Mouse (Mus musculus) forebrain, embryonic 15.5 days (tissue): Measurements from ENCODE around the gene Sccpdh. TPM values are rescaled to one million over a fixed set of nuclear protein-coding genes. Genes with fewer than 3 reads are reported as not detected.
"Not testable (repeated sequence)": the region's sequence is repeated elsewhere in the genome, so short reads cannot be mapped to it uniquely, and the experiment has no call there.

Experiments
- ATAC-seq: fragments of 200-750 bp; cut with Nextera tagmentation; replicated peaks from 2 replicates; pipeline ENCODE4 v1.8.0; 2017; ENCODE audit warnings: mild to moderate bottlenecking, moderate TSS enrichment, moderate library complexity
- H3K27ac ChIP-seq: fragments of 300-500 bp; sonication (generic); replicated peaks from 2 replicates; pipeline ENCODE4 v1.5.1; 2015; ENCODE audit warnings: mild to moderate bottlenecking, inconsistent platforms
- H3K27me3 ChIP-seq: fragments of 300-500 bp; sonication (generic); 2 replicates; pipeline ENCODE4 v1.6.1; 2015; ENCODE audit warnings: inconsistent platforms
- H3K36me3 ChIP-seq: fragments of 300-500 bp; sonication (generic); 2 replicates; pipeline ENCODE4 v1.6.1; 2015; ENCODE audit warnings: mild to moderate bottlenecking, inconsistent platforms
- H3K4me1 ChIP-seq: fragments of 300-500 bp; sonication (generic); 2 replicates; pipeline ENCODE4 v1.6.1; 2015; ENCODE audit warnings: inconsistent platforms
- H3K4me2 ChIP-seq: fragments of 300-500 bp; sonication (generic); replicated peaks from 2 replicates; pipeline ENCODE4 v1.6.1; 2015; ENCODE audit warnings: mild to moderate bottlenecking, inconsistent platforms
- H3K4me3 ChIP-seq: fragments of 300-500 bp; sonication (generic); 2 replicates; pipeline ENCODE4 v1.5.1; 2015; ENCODE audit warnings: mild to moderate bottlenecking, inconsistent platforms
- H3K9ac ChIP-seq: fragments of 300-500 bp; sonication (generic); replicated peaks from 2 replicates; pipeline ENCODE4 v1.6.1; 2015; ENCODE audit warnings: mild to moderate bottlenecking, inconsistent platforms
- H3K9me3 ChIP-seq: fragments of 300-500 bp; sonication (generic); 2 replicates; pipeline ENCODE4 v1.6.1; 2016; ENCODE audit warnings: inconsistent platforms
- WGBS: fragments of 180-500 bp; shearing (Covaris S2); methylation state at CpG from one replicate; pipeline ENCODE4 v1.1.7; 2015; ENCODE audit warnings: mixed read lengths; 5-methylcytosine and 5-hydroxymethylcytosine counted together
- polyA plus RNA-seq: library from polyadenylated mRNA; unstranded; fragments of >200 nt; fragmentation: Nextera tagmentation; extraction: Ambion mirVana; gene quantifications from 2 replicates; pipeline ENCODE4 v1.2.1, GENCODE M21; 2015

Sccpdh gene
- polyA plus RNA-seq, 1 experiment from 2014 or later: 116 TPM

- Histone ChIP-seq H3K4me3 (peak overlapping the region; percentile 22), H3K9me3 (no peaks in the 10 kb centered on the region), H3K4me2 (peak overlapping the region; percentile 32), H3K9ac (no peak overlapping the region), H3K27me3 (no peaks in the 10 kb centered on the region), H3K36me3 (no peaks in the 10 kb centered on the region), H3K27ac (no peak overlapping the region), H3K4me1 (peaks cover 4% of the 10 kb centered on the region; the same call in 1 of the 2 replicates)
- WGBS: 61% methylated on average over 13 of the region's 13 CpGs
- peak; percentile 84 for ATAC-seq
These were observed 22.7 kb upstream of the Sccpdh start for GRCm38 (mm10) chr1:179645101-179645979.

GRCm38 (mm10) chr1:179645980-179646268 lies 22.1 kb upstream of the Sccpdh start:
- peak; percentile 40; the same call in 1 of the 2 replicates for ATAC-seq
- Histone ChIP-seq H3K4me2 (peak overlapping the region; percentile 32), H3K36me3 (no peaks in the 10 kb centered on the region), H3K27ac (no peak overlapping the region), H3K4me1 (peaks cover 4% of the 10 kb centered on the region; the same call in 1 of the 2 replicates), H3K9me3 (no peaks in the 10 kb centered on the region), H3K4me3 (peak overlapping the region; percentile 22), H3K9ac (no peak overlapping the region), H3K27me3 (no peaks in the 10 kb centered on the region)
- WGBS: 23% methylated on average over 4 of the region's 4 CpGs

- H3K4me3 ChIP-seq, H3K27ac ChIP-seq, H3K4me1 ChIP-seq, H3K9ac ChIP-seq, H3K9me3 ChIP-seq, H3K4me2 ChIP-seq, H3K27me3 ChIP-seq, H3K36me3 ChIP-seq: not testable (repeated sequence)
- 0 out of 2 replicates have a peak, but pooled peaks have one; percentile 36 for ATAC-seq
- WGBS: 76% methylated on average over 5 of the region's 5 CpGs
These were observed 19.3 kb upstream of the Sccpdh start for GRCm38 (mm10) chr1:179648678-179649077.

- no peak overlapping the region for H3K27ac ChIP-seq
- no peaks in the 10 kb centered on the region for H3K27me3 ChIP-seq
- no peak overlapping the region for H3K9ac ChIP-seq
- no peaks in the 10 kb centered on the region for H3K36me3 ChIP-seq
- no peak for ATAC-seq
- H3K4me2 ChIP-seq: no peak overlapping the region
- no peaks in the 10 kb centered on the region for H3K9me3 ChIP-seq
- H3K4me1 ChIP-seq: peaks cover under 1% of the 10 kb centered on the region; the same call in 1 of the 2 replicates
- no peak overlapping the region for H3K4me3 ChIP-seq
- 68% methylated on average over 3 of the region's 3 CpGs for WGBS
These were observed 18.7 kb upstream of the Sccpdh start for GRCm38 (mm10) chr1:179649324-179649723.

- Histone ChIP-seq H3K36me3 (no peaks in the 10 kb centered on the region), H3K9ac (no peak overlapping the region), H3K4me1 (no peaks in the 10 kb centered on the region)
These were observed 17.7 kb upstream of the Sccpdh start for GRCm38 (mm10) chr1:179650284-179650683.

GRCm38 (mm10) chr1:179651224-179651623 lies 16.8 kb upstream of the Sccpdh start:
- Histone ChIP-seq H3K36me3 (no peaks in the 10 kb centered on the region), H3K9ac (no peak overlapping the region), H3K27me3 (no peaks in the 10 kb centered on the region), H3K4me1 (no peaks in the 10 kb centered on the region), H3K27ac (no peak overlapping the region), H3K4me2 (no peak overlapping the region), H3K4me3 (no peak overlapping the region), H3K9me3 (no peaks in the 10 kb centered on the region)
- WGBS: 75% methylated on average over 5 of the region's 5 CpGs
- ATAC-seq: no peak

More at GRCm38 (mm10) chr1:179650284-179650683, 17.7 kb upstream of the Sccpdh start:
- no peak overlapping the region for H3K4me3 ChIP-seq
- H3K27me3 ChIP-seq: no peaks in the 10 kb centered on the region
- no peak overlapping the region for H3K4me2 ChIP-seq
- WGBS: 86% methylated on average over 4 of the region's 4 CpGs
- no peak overlapping the region for H3K27ac ChIP-seq
- ATAC-seq: no peak
- no peaks in the 10 kb centered on the region for H3K9me3 ChIP-seq

- 0 out of 2 replicates have a peak, but pooled peaks cover 4% of the 10 kb centered on the region for H3K4me1 ChIP-seq
- no peak for ATAC-seq
- H3K4me2 ChIP-seq: no peak overlapping the region
- H3K36me3 ChIP-seq: no peaks in the 10 kb centered on the region
- no peak overlapping the region for H3K27ac ChIP-seq
- H3K27me3 ChIP-seq: no peaks in the 10 kb centered on the region
- no peak overlapping the region for H3K4me3 ChIP-seq
- no peaks in the 10 kb centered on the region for H3K9me3 ChIP-seq
- no peak overlapping the region for H3K9ac ChIP-seq
- WGBS: 82% methylated on average over 5 of the region's 5 CpGs
These were observed 4.9 kb upstream of the Sccpdh start for GRCm38 (mm10) chr1:179663065-179663464.

GRCm38 (mm10) chr1:179664309-179664930 lies 3.6 kb upstream of the Sccpdh start:
- 44% methylated on average over 4 of the region's 4 CpGs for WGBS

GRCm38 (mm10) chr1:179666971-179667370 lies 1.0 kb upstream of the Sccpdh start:
- Histone ChIP-seq H3K27me3 (no peaks in the 10 kb centered on the region), H3K4me2 (no peak overlapping the region), H3K27ac (no peak overlapping the region), H3K9ac (no peak overlapping the region; the same call in 1 of the 2 replicates), H3K36me3 (no peaks in the 10 kb centered on the region; the same call in 1 of the 2 replicates), H3K9me3 (no peaks in the 10 kb centered on the region), H3K4me3 (no peak overlapping the region; the same call in 1 of the 2 replicates), H3K4me1 (peaks cover 13% of the 10 kb centered on the region)
- ATAC-seq: no peak
- WGBS: 58% methylated on average over 2 of the region's 2 CpGs

More at GRCm38 (mm10) chr1:179664309-179664930, 3.6 kb upstream of the Sccpdh start:
- H3K4me3 ChIP-seq: no peak overlapping the region
- H3K4me1 ChIP-seq: peaks cover 13% of the 10 kb centered on the region
- ATAC-seq: no peak
- no peaks in the 10 kb centered on the region for H3K9me3 ChIP-seq
- no peak overlapping the region for H3K9ac ChIP-seq
- no peaks in the 10 kb centered on the region for H3K36me3 ChIP-seq
- no peak overlapping the region for H3K27ac ChIP-seq
- no peak overlapping the region for H3K4me2 ChIP-seq
- H3K27me3 ChIP-seq: no peaks in the 10 kb centered on the region

- no peak; the same call in none of the 2 replicates for ATAC-seq
- Histone ChIP-seq H3K4me2 (peak overlapping the region; percentile 59), H3K27ac (peak overlapping the region; percentile 77), H3K36me3 (no peaks in the 10 kb centered on the region; the same call in 1 of the 2 replicates), H3K4me1 (peaks cover 13% of the 10 kb centered on the region), H3K27me3 (no peaks in the 10 kb centered on the region), H3K9ac (peak overlapping the region; percentile 71), H3K4me3 (peak overlapping the region; percentile 88), H3K9me3 (no peaks in the 10 kb centered on the region)
- 3% methylated on average over 7 of the region's 7 CpGs for WGBS
These were observed 560 bp upstream of the Sccpdh start for GRCm38 (mm10) chr1:179667450-179667849.

- H3K27ac ChIP-seq: peak overlapping the region; percentile 77
- peaks cover 13% of the 10 kb centered on the region for H3K4me1 ChIP-seq
- peaks cover 4% of the 10 kb centered on the region; the same call in 1 of the 2 replicates for H3K36me3 ChIP-seq
- peak overlapping the region; percentile 88 for H3K4me3 ChIP-seq
- no peaks in the 10 kb centered on the region for H3K9me3 ChIP-seq
- WGBS: 15% methylated on average over 12 of the region's 12 CpGs
- H3K27me3 ChIP-seq: no peaks in the 10 kb centered on the region
- ATAC-seq: 0 out of 2 replicates have a peak, but pooled peaks have one; percentile 19
- peak overlapping the region; percentile 71 for H3K9ac ChIP-seq
- H3K4me2 ChIP-seq: peak overlapping the region; percentile 59
These were observed 977 bp downstream of the Sccpdh start for GRCm38 (mm10) chr1:179668836-179669537.

GRCm38 (mm10) chr1:179674355-179674754 lies 6.3 kb downstream of the Sccpdh start:
- Histone ChIP-seq H3K9ac (no peak overlapping the region), H3K36me3 (peaks cover 27% of the 10 kb centered on the region), H3K4me1 (peaks cover 1% of the 10 kb centered on the region), H3K27me3 (no peaks in the 10 kb centered on the region), H3K4me2 (no peak overlapping the region), H3K9me3 (no peaks in the 10 kb centered on the region), H3K4me3 (no peak overlapping the region), H3K27ac (no peak overlapping the region)
- ATAC-seq: no peak
- WGBS: 90% methylated on average over 3 of the region's 3 CpGs
